In genomic region chr5:48430459-48430858, GRCm38 (mm10) we compare ENCODE assay signal across 10 mouse cellular contexts.
DNase-seq lines count a peak whose midpoint lies in the region; ATAC-seq and TF ChIP-seq lines count a peak whose summit lies in the region.
"Had no signal": no experiment of that assay in that cellular context is flagged by ENCODE, and none has a peak within 500 bp of the region (broad histone marks: within the 10 kb centered on the region; RNA-seq: fewer than 3 reads in every experiment).

No protein-coding gene starts in this region.

- no peaks in the 10 kb centered on the region for H3K4me1 ChIP-seq in lung, embryonic 14.5 days (ENCODE audit: insufficient read depth)
- H3K4me1 ChIP-seq in lung, adult 2 months (ENCODE audit: control insufficient read depth, insufficient read depth, low read length): no peaks in the 10 kb centered on the region
- no peaks in the 10 kb centered on the region for H3K4me1 ChIP-seq in embryonic facial prominence, embryonic 10.5 days
- no peaks in the 10 kb centered on the region for H3K4me1 ChIP-seq in midbrain, embryonic 14.5 days (ENCODE audit: control insufficient read depth, insufficient read depth, low read length)
- H3K4me1 ChIP-seq: embryonic facial prominence, embryonic 13.5 days; limb, embryonic 12.5 days had no signal

- ATAC-seq in lung, embryonic 14.5 days (ENCODE audit: insufficient read depth): peak; percentile 41; the same call in 1 of the 2 replicates
- ATAC-seq in midbrain, embryonic 14.5 days (ENCODE audit: low FRiP score, low TSS enrichment): peak; percentile 66; the same call in 1 of the 2 replicates
- ATAC-seq in megakaryocyte-erythroid progenitor cell, adult 5-6 weeks (replicated peaks; ENCODE audit: low FRiP score, low TSS enrichment, poor library complexity, severe bottlenecking): no peak

- DNase-seq in lung, embryonic 14.5 days: peak; percentile 78
- DNase-seq in lung, adult 2 months: no peak
- peak; percentile 17 for DNase-seq in adrenal gland, postnatal 25 days
- peak; percentile 45 for DNase-seq in embryonic facial prominence, embryonic 10.5 days (ENCODE audit: low spot score)
- peak; percentile 59 for DNase-seq in kidney, postnatal 10 days
- peak; percentile 86 for DNase-seq in midbrain, embryonic 14.5 days
- no peak for DNase-seq in T-cell, adult 2 months (ENCODE audit: low spot score)

- H3K4me2 ChIP-seq in lung, embryonic 14.5 days: no peak overlapping the region
- H3K4me2 ChIP-seq in midbrain, embryonic 14.5 days (ENCODE audit: low read length): no peak overlapping the region
- H3K4me2 ChIP-seq: embryonic facial prominence, embryonic 13.5 days; limb, embryonic 12.5 days had no signal

- no peaks in the 10 kb centered on the region for H3K9me3 ChIP-seq in lung, embryonic 14.5 days (ENCODE audit: low read depth, low read length)
- no peaks in the 10 kb centered on the region for H3K9me3 ChIP-seq in embryonic facial prominence, embryonic 10.5 days
- no peaks in the 10 kb centered on the region for H3K9me3 ChIP-seq in midbrain, embryonic 14.5 days (ENCODE audit: control insufficient read depth, low read length)
- H3K9me3 ChIP-seq: embryonic facial prominence, embryonic 13.5 days; limb, embryonic 12.5 days had no signal

- H3K9ac ChIP-seq in lung, embryonic 14.5 days: no peak overlapping the region
- no peak overlapping the region for H3K9ac ChIP-seq in midbrain, embryonic 14.5 days (replicated peaks; ENCODE audit: low read length)
- H3K9ac ChIP-seq: embryonic facial prominence, embryonic 13.5 days; limb, embryonic 12.5 days had no signal

- H3K36me3 ChIP-seq in lung, embryonic 14.5 days (ENCODE audit: insufficient read depth): no peaks in the 10 kb centered on the region
- H3K36me3 ChIP-seq in embryonic facial prominence, embryonic 10.5 days (replicated peaks): no peaks in the 10 kb centered on the region
- no peaks in the 10 kb centered on the region for H3K36me3 ChIP-seq in midbrain, embryonic 14.5 days (ENCODE audit: control insufficient read depth, insufficient read depth, low read length)
- H3K36me3 ChIP-seq: embryonic facial prominence, embryonic 13.5 days; limb, embryonic 12.5 days had no signal

- H3K4me3 ChIP-seq in lung, embryonic 14.5 days (ENCODE audit: low read depth, low read length): no peak overlapping the region
- H3K4me3 ChIP-seq in lung, adult 2 months (replicated peaks; ENCODE audit: extremely low read depth, low read depth, low read length): no peak overlapping the region
- H3K4me3 ChIP-seq in embryonic facial prominence, embryonic 10.5 days: no peak overlapping the region
- H3K4me3 ChIP-seq in midbrain, embryonic 14.5 days (replicated peaks; ENCODE audit: low read depth, low read length): no peak overlapping the region
- H3K4me3 ChIP-seq: embryonic facial prominence, embryonic 13.5 days; limb, embryonic 12.5 days had no signal

- H3K27me3 ChIP-seq in lung, embryonic 14.5 days (ENCODE audit: insufficient read depth, low read length): no peaks in the 10 kb centered on the region
- H3K27me3 ChIP-seq in embryonic facial prominence, embryonic 10.5 days (replicated peaks; ENCODE audit: low read depth, poor library complexity, severe bottlenecking): no peaks in the 10 kb centered on the region
- H3K27me3 ChIP-seq in midbrain, embryonic 14.5 days (ENCODE audit: control insufficient read depth, insufficient read depth, low read length): no peaks in the 10 kb centered on the region
- H3K27me3 ChIP-seq: embryonic facial prominence, embryonic 13.5 days; limb, embryonic 12.5 days had no signal

- TF ChIP-seq POLR2A in lung, adult 2 months (IDR thresholded peaks at IDR 0.05; ENCODE audit: borderline replicate concordance, extremely low read depth, low read depth, low read length): no peak

- H3K27ac ChIP-seq in lung, embryonic 14.5 days (ENCODE audit: low read depth): no peak overlapping the region
- H3K27ac ChIP-seq in embryonic facial prominence, embryonic 10.5 days (replicated peaks): no peak overlapping the region
- no peak overlapping the region for H3K27ac ChIP-seq in midbrain, embryonic 14.5 days (replicated peaks; ENCODE audit: low read depth, low read length)
- H3K27ac ChIP-seq: embryonic facial prominence, embryonic 13.5 days; limb, embryonic 12.5 days had no signal

- TF ChIP-seq CTCF in lung, embryonic 14.5 days (IDR thresholded peaks at IDR 0.05; ENCODE audit: low read depth): peak; percentile 65
- TF ChIP-seq CTCF in lung, adult 2 months (IDR thresholded peaks at IDR 0.05; ENCODE audit: insufficient read depth, low read length): no peak

Comparison
In these comparisons a context has a peak if more than half of its experiments do, and no peak if none do; other contexts are left out.
1. DNase-seq: peak in lung, embryonic 14.5 days (single experiment), adrenal gland, postnatal 25 days (single experiment), embryonic facial prominence, embryonic 10.5 days (single experiment), kidney, postnatal 10 days (single experiment) and midbrain, embryonic 14.5 days (single experiment); none in lung, adult 2 months (single experiment) and T-cell, adult 2 months (single experiment).